Mouse (Mus musculus): ENCODE data around the gene Plk2.

GRCm38 (mm10) chr13:110444894-110445293 is 50.0 kb downstream of the Plk2 start:
- TF ChIP-seq CTCF (IDR thresholded peaks at IDR 0.05; ENCODE audit: borderline replicate concordance, insufficient read depth, low read depth, low read length) (no peak), POLR2A (IDR thresholded peaks at IDR 0.05; ENCODE audit: borderline replicate concordance, insufficient read depth, low read length) (no peak)

All from cerebellum, adult 2 months (tissue).